In genomic region chr13:118975008-118975407, GRCm38 (mm10) we compare ENCODE assay signal across 25 mouse cellular contexts.
"Had no signal": no experiment of that assay in that cellular context is flagged by ENCODE, and none has a peak within 500 bp of the region (broad histone marks: within the 10 kb centered on the region; RNA-seq: fewer than 3 reads in every experiment).

No protein-coding gene starts in this region.

- H3K27me3 ChIP-seq: embryonic facial prominence, embryonic 12.5 days; embryonic facial prominence, embryonic 13.5 days; embryonic facial prominence, embryonic 15.5 days; forebrain, embryonic 12.5 days; forebrain, embryonic 13.5 days; forebrain, embryonic 15.5 days had no signal

- H3K9ac ChIP-seq: embryonic facial prominence, embryonic 12.5 days; embryonic facial prominence, embryonic 13.5 days; embryonic facial prominence, embryonic 15.5 days; forebrain, embryonic 12.5 days; forebrain, embryonic 13.5 days; forebrain, embryonic 15.5 days; forebrain, postnatal 0 days had no signal

- DNase-seq: cerebellum, adult 9-10 months; cerebellum, adult 9-11 months; cerebellum, postnatal 10 days; cerebellum, postnatal 14 days; cerebellum, postnatal 25 days; cerebellum, postnatal 36 days; forebrain, postnatal 0 days; gastrocnemius, adult 2 months; gastrocnemius, postnatal 10 days; gastrocnemius, postnatal 14 days; gastrocnemius, postnatal 25 days; gastrocnemius, postnatal 36 days; heart, adult 11 months; heart, adult 18-20 months; heart, adult 2 months had no signal

- H3K27ac ChIP-seq: embryonic facial prominence, embryonic 10.5 days; embryonic facial prominence, embryonic 12.5 days; embryonic facial prominence, embryonic 13.5 days; embryonic facial prominence, embryonic 15.5 days; forebrain, embryonic 10.5 days; forebrain, embryonic 12.5 days; forebrain, embryonic 13.5 days; forebrain, embryonic 15.5 days; gastrocnemius, adult 2 months; heart, adult 2 months; heart, embryonic 10.5 days had no signal

- H3K36me3 ChIP-seq: embryonic facial prominence, embryonic 10.5 days; embryonic facial prominence, embryonic 12.5 days; embryonic facial prominence, embryonic 13.5 days; embryonic facial prominence, embryonic 15.5 days; forebrain, embryonic 10.5 days; forebrain, embryonic 12.5 days; forebrain, embryonic 15.5 days; heart, embryonic 10.5 days had no signal

- H3K9me3 ChIP-seq: embryonic facial prominence, embryonic 10.5 days; embryonic facial prominence, embryonic 12.5 days; embryonic facial prominence, embryonic 13.5 days; embryonic facial prominence, embryonic 15.5 days; forebrain, embryonic 10.5 days; forebrain, embryonic 12.5 days; forebrain, embryonic 13.5 days; forebrain, embryonic 15.5 days; heart, embryonic 10.5 days had no signal

- H3K4me2 ChIP-seq: embryonic facial prominence, embryonic 12.5 days; embryonic facial prominence, embryonic 13.5 days; embryonic facial prominence, embryonic 15.5 days; forebrain, embryonic 12.5 days; forebrain, embryonic 13.5 days; forebrain, embryonic 15.5 days had no signal

- H3K4me3 ChIP-seq: embryonic facial prominence, embryonic 10.5 days; embryonic facial prominence, embryonic 12.5 days; embryonic facial prominence, embryonic 13.5 days; embryonic facial prominence, embryonic 15.5 days; erythroblast, embryonic 14.5 days; forebrain, embryonic 10.5 days; forebrain, embryonic 12.5 days; forebrain, embryonic 13.5 days; forebrain, embryonic 15.5 days; gastrocnemius, adult 2 months; heart, adult 2 months; heart, embryonic 10.5 days had no signal

- H3K4me1 ChIP-seq: embryonic facial prominence, embryonic 10.5 days; embryonic facial prominence, embryonic 12.5 days; embryonic facial prominence, embryonic 13.5 days; embryonic facial prominence, embryonic 15.5 days; forebrain, embryonic 10.5 days; forebrain, embryonic 12.5 days; forebrain, embryonic 13.5 days; forebrain, embryonic 15.5 days; heart, embryonic 10.5 days had no signal
